1 mouse cellular context compared by ENCODE assay signal in genomic region chr17:86969582-86969981, GRCm38 (mm10).
TF ChIP-seq lines count a peak whose summit lies in the region.

No protein-coding gene starts in this region.

TF ChIP-seq in MEL, 35 proteins besides CTCF, POLR2A, EP300 and RAD21:
- TF ChIP-seq USF2 (IDR thresholded peaks at IDR 0.05; ENCODE audit: borderline replicate concordance in 1 of 2, insufficient read depth in 1 of 2, low read depth in 1 of 2, low read length in 2 of 2) = no peak
- no peak for TF ChIP-seq POLR2AphosphoS2 (IDR thresholded peaks at IDR 0.05; ENCODE audit: low read length)
- TF ChIP-seq SIN3A (IDR thresholded peaks at IDR 0.05; ENCODE audit: low read length) = no peak
- no peak for TF ChIP-seq MAZ (IDR thresholded peaks at IDR 0.05; ENCODE audit: low read depth, low read length)
- TF ChIP-seq USF1 (IDR thresholded peaks at IDR 0.05; ENCODE audit: low read depth, low read length) = no peak
- no peak for TF ChIP-seq ZC3H11A (IDR thresholded peaks at IDR 0.05; ENCODE audit: low read depth, low read length)
- 0 out of 2 replicates have a peak, but pooled peaks have one; percentile 40 for TF ChIP-seq TCF12 (IDR thresholded peaks at IDR 0.05; ENCODE audit: low read depth, low read length)
- no peak for TF ChIP-seq ELF1 (IDR thresholded peaks at IDR 0.05; ENCODE audit: low read depth, low read length)
- TF ChIP-seq ZNF384 (IDR thresholded peaks at IDR 0.05; ENCODE audit: low read depth, low read length) = peak; percentile 84
- 0 out of 2 replicates have a peak, but pooled peaks have one; percentile 19 for TF ChIP-seq ETS1 (IDR thresholded peaks at IDR 0.05; ENCODE audit: low read depth, low read length)
- no peak for TF ChIP-seq NELFE (IDR thresholded peaks at IDR 0.05; ENCODE audit: low read depth, low read length)
- TF ChIP-seq KAT2A (conservative IDR thresholded peaks at IDR 0.05; ENCODE audit: low read depth, low read length) = no peak
